Mouse (Mus musculus) forebrain, embryonic 13.5 days (tissue): ENCODE results near the gene Hpse. TPM values are rescaled to one million over a fixed set of nuclear protein-coding genes. Genes with fewer than 3 reads are reported as not detected.

ENCODE experiments used
- ATAC-seq: fragments of 200-750 bp; cut with Nextera tagmentation; 2 replicates; pipeline ENCODE4 v1.8.0; 2017
- H3K27ac ChIP-seq: fragments of 300-500 bp; sonication (generic); 2 replicates; pipeline ENCODE4 v1.5.1; 2015; ENCODE audit warnings: inconsistent platforms, mild to moderate bottlenecking, moderate library complexity
- H3K27me3 ChIP-seq: fragments of 300-500 bp; sonication (generic); 2 replicates; pipeline ENCODE4 v1.6.1; 2015; ENCODE audit warnings: mild to moderate bottlenecking, inconsistent platforms
- H3K36me3 ChIP-seq: fragments of 300-500 bp; sonication (generic); 2 replicates; pipeline ENCODE4 v1.6.1; 2015; ENCODE audit warnings: mild to moderate bottlenecking, inconsistent platforms; ENCODE audit not compliant: poor library complexity, severe bottlenecking
- H3K4me1 ChIP-seq: fragments of 300-500 bp; sonication (generic); 2 replicates; pipeline ENCODE4 v1.6.1; 2015; ENCODE audit warnings: inconsistent platforms
- H3K4me2 ChIP-seq: fragments of 300-500 bp; sonication (generic); 2 replicates; pipeline ENCODE4 v1.6.1; 2015; ENCODE audit warnings: inconsistent platforms, mild to moderate bottlenecking, moderate library complexity
- H3K4me3 ChIP-seq: fragments of 300-500 bp; sonication (generic); 2 replicates; pipeline ENCODE4 v1.5.1; 2015; ENCODE audit warnings: mild to moderate bottlenecking, inconsistent platforms
- H3K9ac ChIP-seq: fragments of 300-500 bp; sonication (generic); 2 replicates; pipeline ENCODE4 v1.6.1; 2015; ENCODE audit warnings: mild to moderate bottlenecking, inconsistent platforms
- H3K9me3 ChIP-seq: fragments of 300-500 bp; sonication (generic); replicated peaks from 2 replicates; pipeline ENCODE4 v1.6.1; 2016; ENCODE audit warnings: inconsistent platforms
- WGBS: fragments of 180-500 bp; shearing (Covaris S2); methylation state at CpG from one replicate; pipeline ENCODE4 v1.1.7; 2015; 5-methylcytosine and 5-hydroxymethylcytosine counted together
- polyA plus RNA-seq: library from polyadenylated mRNA; unstranded; fragments of >200 nt; fragmentation: Nextera tagmentation; extraction: Ambion mirVana; gene quantifications from 2 replicates; pipeline ENCODE4 v1.2.1, GENCODE M21; 2015

Hpse gene
- polyA plus RNA-seq, 1 experiment from 2014 or later: 0.25 TPM

DNA sequence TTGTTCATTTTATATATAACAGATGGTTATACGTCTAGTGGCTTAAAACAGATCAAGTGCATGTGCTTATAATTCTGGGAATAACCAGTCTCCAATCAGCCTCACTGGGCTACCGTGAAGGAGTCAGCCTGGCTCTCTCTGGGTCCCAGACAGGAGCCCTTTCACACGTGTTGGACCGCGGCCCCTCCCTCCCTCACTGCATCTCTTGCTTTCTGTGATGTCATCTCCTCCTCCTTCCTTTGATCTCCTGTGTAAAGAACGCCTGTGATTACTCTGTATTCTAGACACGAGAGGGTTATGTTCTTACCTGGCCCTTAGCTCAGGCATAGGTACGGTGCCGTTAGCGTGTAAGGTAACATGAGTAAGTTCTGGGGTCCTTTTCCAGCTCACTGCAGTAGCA is 68.0 kb downstream of the Hpse start:
- no peak for ATAC-seq
- H3K27me3 ChIP-seq: no peaks in the 10 kb centered on the region
- no peaks in the 10 kb centered on the region for H3K9me3 ChIP-seq
- no peak overlapping the region for H3K27ac ChIP-seq
- 83% methylated on average over 10 of the region's 10 CpGs for WGBS
- H3K36me3 ChIP-seq: peaks cover 27% of the 10 kb centered on the region
- H3K4me1 ChIP-seq: no peaks in the 10 kb centered on the region
- no peak overlapping the region for H3K9ac ChIP-seq
- H3K4me2 ChIP-seq: no peak overlapping the region
- H3K4me3 ChIP-seq: no peak overlapping the region

DNA sequence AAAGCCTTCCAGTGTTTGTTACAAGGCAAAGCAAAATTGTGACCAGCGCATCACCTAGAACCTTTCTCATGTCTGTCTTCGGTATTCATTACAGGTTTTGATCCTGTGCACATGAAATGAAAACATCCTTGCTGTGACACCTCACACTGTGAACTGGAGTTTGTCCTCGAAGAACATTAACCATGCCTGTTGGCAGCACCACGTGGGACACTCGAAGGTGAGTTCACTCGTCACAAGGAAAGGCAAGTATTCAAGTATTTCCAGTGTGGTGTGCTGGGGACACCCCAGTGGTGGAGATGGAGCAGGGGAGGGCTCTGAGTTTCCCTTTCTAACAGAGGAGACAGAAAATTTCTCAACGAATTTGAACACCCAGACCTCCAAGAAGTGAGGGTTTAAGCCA is 68.5 kb downstream of the Hpse start:
- no peak overlapping the region for H3K4me3 ChIP-seq
- H3K36me3 ChIP-seq: peaks cover 22% of the 10 kb centered on the region
- H3K9me3 ChIP-seq: no peaks in the 10 kb centered on the region
- no peak overlapping the region for H3K27ac ChIP-seq
- no peak for ATAC-seq
- H3K4me1 ChIP-seq: no peaks in the 10 kb centered on the region
- WGBS: 89% methylated on average over 7 of the region's 7 CpGs
- no peak overlapping the region for H3K4me2 ChIP-seq
- H3K27me3 ChIP-seq: no peaks in the 10 kb centered on the region
- H3K9ac ChIP-seq: no peak overlapping the region

DNA sequence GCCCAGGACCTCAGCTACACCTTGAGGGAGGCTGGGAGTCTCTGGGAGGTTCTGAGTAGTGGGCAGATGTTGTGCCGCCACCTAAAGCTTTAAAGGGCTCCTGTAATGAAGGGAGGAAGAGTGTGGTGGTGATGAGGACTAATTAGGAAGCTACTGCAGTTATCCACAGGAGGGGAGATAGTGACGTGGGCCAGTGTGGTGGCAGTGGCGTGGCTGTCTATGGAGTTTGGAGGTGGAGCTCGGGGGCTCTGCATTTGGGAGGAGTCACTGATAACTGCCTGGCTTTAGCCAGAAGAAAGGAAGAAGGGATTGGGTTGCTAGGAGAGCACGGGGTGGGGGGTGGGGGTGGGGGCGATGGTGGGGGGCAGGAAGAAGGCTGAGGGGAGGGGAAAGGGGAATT is 71.0 kb downstream of the Hpse start:
- H3K9me3 ChIP-seq: no peaks in the 10 kb centered on the region
- H3K27ac ChIP-seq: no peak overlapping the region
- H3K36me3 ChIP-seq: no peaks in the 10 kb centered on the region; the same call in 1 of the 2 replicates
- no peak for ATAC-seq
- WGBS: 44% methylated on average over 6 of the region's 6 CpGs
- no peaks in the 10 kb centered on the region for H3K4me1 ChIP-seq
- no peak overlapping the region for H3K4me3 ChIP-seq
- no peak overlapping the region for H3K4me2 ChIP-seq
- no peaks in the 10 kb centered on the region for H3K27me3 ChIP-seq
- H3K9ac ChIP-seq: no peak overlapping the region

DNA sequence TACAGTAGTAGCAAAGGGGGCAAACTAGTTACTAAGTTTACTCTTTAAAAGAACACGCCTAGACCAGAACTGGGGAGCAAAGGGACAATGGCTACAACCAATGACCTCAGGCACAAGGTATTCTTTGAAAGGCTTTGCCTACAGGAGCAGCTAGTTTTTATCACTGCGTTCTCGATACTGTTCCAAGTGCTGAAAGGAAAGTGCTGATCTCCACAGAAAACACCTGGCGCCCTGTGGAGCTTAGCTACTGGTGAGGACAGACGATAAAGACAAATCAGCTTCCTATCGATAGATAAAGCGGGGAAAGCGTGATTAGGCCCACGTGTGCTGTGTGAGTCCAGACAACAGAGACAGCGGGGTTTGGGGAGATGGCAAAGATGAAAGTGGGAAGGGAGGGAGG is 71.5 kb downstream of the Hpse start:
- WGBS: 66% methylated on average over 10 of the region's 10 CpGs
- Histone ChIP-seq H3K4me3 (no peak overlapping the region), H3K4me2 (no peak overlapping the region), H3K9me3 (no peaks in the 10 kb centered on the region), H3K9ac (no peak overlapping the region), H3K36me3 (no peaks in the 10 kb centered on the region; the same call in 1 of the 2 replicates), H3K27me3 (no peaks in the 10 kb centered on the region), H3K27ac (no peak overlapping the region), H3K4me1 (no peaks in the 10 kb centered on the region)
- no peak for ATAC-seq

DNA sequence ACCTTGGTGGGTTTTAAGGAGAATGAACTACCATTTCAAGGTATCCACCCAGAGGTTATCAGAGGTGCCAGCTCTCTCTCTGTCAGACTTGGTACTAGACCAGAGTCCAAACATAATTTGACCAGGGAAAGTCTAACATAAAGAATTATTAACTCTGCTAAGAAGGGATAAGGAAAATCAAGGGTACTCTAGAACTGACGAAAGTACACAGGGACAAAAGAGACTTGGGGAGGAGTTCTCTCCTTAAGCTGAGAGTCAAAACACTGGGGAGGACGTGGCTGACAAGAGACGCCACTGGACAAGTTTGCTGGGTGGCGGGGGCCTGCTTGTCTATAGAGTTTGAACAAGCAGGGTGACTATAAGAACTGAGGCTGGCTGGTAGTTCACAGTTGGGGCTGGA is 73.0 kb downstream of the Hpse start:
- Histone ChIP-seq H3K9me3 (no peaks in the 10 kb centered on the region), H3K4me3 (no peak overlapping the region), H3K4me2 (no peak overlapping the region), H3K9ac (no peak overlapping the region), H3K4me1 (no peaks in the 10 kb centered on the region), H3K27me3 (no peaks in the 10 kb centered on the region), H3K27ac (no peak overlapping the region), H3K36me3 (no peaks in the 10 kb centered on the region)
- 83% methylated on average over 4 of the region's 4 CpGs for WGBS
- ATAC-seq: no peak

DNA sequence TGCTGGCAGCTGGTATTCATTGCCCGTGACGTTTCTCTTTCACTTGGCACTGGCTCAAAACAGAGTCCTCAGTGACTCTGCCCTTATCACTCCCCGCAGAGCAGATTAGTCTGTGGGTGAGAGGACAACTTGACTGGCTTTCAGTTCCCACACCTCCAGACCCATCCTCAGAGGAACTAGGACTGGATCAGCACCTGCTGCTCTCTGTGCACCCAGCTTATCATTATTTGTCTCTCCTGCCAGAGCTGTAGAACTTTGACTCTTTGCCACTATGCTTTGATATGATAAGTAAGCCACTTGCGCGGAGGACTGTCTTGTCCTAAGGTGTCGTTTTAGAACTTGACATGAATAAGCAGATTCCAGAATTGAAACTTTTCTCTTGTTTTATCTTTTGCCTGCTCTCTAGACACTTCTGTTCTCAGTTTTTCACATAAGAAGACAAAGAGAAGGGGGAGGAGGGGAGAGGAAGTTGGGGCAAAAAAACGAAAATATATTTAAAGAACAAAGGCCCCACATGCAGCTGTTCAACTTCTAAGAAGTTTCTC is 75.5 kb downstream of the Hpse start:
- no peak overlapping the region for H3K9ac ChIP-seq
- no peaks in the 10 kb centered on the region for H3K36me3 ChIP-seq
- H3K4me1 ChIP-seq: no peaks in the 10 kb centered on the region
- no peaks in the 10 kb centered on the region for H3K9me3 ChIP-seq
- no peak overlapping the region for H3K4me2 ChIP-seq
- 72% methylated on average over 7 of the region's 7 CpGs for WGBS
- ATAC-seq: no peak
- no peak overlapping the region for H3K27ac ChIP-seq
- H3K27me3 ChIP-seq: no peaks in the 10 kb centered on the region
- H3K4me3 ChIP-seq: no peak overlapping the region

DNA sequence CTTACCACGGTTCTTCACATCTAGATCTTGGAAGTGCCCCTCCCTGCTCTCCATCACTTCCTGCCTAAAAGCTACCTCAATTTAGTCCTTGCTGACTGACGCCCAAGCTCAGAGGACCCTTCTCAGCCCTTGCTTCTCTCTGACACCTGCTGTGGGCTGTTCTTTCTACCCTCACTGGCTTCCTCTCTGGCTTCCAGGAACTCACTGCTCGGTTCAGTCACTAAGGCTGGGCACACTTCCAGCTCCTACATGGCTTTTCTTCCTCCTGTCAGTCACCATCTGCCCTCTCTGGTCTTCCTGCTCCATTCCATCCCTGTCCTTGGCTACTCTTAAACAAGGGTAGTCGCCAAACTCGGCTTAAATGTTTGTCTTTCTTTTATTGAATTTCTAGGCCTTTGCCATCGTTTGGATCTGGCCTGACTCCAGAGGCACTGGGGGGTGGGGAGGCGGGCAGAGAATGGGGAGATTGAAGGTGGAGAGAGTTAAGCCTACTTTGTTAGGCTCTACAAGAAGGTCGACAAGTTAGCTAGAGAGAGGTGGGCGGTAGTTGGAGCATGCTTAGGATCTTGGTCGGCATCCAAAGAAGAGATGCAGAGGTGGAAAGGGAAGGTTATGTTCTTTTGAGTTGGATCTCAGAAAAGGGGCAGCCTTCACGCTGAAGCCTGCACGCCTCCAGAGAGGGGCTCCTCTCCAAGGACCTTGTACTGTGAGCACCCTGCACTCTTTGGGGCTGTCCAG is 76.1 kb downstream of the Hpse start:
- Histone ChIP-seq H3K27ac (no peak overlapping the region), H3K4me2 (no peak overlapping the region), H3K27me3 (no peaks in the 10 kb centered on the region), H3K36me3 (no peaks in the 10 kb centered on the region), H3K9ac (no peak overlapping the region), H3K9me3 (no peaks in the 10 kb centered on the region), H3K4me3 (no peak overlapping the region), H3K4me1 (no peaks in the 10 kb centered on the region)
- no peak for ATAC-seq
- 72% methylated on average over 12 of the region's 12 CpGs for WGBS

DNA sequence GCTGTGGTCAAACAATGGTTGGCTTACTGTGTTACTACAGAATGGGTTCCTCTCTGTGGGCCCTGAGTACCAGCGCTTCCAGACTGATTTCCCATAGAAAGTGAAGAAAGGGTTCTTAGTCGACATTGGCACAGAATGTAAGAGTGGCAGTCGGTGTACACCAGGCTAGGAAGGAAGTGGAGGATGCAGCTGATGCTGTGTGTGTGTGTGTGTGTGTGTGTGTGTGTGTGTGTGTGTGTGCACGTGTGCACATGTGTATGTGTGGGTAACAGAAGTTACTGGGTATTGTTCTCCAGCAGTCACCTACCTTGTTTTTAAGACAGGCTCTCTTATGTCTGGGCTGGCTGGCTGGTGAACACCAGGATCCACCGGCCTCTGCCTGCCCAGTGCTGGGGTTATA is 77.2 kb downstream of the Hpse start:
- Histone ChIP-seq H3K4me1 (no peaks in the 10 kb centered on the region), H3K9ac (no peak overlapping the region), H3K9me3 (no peaks in the 10 kb centered on the region), H3K4me3 (no peak overlapping the region), H3K27ac (no peak overlapping the region), H3K27me3 (no peaks in the 10 kb centered on the region), H3K36me3 (no peaks in the 10 kb centered on the region), H3K4me2 (no peak overlapping the region)
- no peak for ATAC-seq
- 90% methylated on average over 5 of the region's 5 CpGs for WGBS

DNA sequence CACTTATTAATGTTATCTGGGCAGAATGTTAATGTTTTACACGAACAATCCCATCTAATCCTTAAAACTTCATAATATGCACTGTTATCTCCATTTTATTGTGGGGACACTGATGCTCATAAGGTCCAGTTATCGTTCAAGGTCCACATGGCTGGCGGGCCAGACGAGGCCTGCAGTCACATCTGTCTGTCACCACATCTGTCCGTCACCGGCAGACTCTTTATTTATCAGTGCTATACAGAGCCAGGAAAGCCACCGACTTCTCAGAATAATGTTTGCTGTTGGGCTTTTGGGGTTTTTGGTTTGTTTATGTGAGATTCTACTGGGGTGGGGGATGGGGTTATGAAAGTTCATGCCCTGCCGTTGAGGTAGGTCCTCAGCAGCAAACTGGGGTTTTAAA is 81.0 kb downstream of the Hpse start:
- no peaks in the 10 kb centered on the region for H3K36me3 ChIP-seq
- no peak for ATAC-seq
- H3K4me1 ChIP-seq: no peaks in the 10 kb centered on the region
- WGBS: 88% methylated on average over 8 of the region's 8 CpGs
- no peak overlapping the region for H3K27ac ChIP-seq
- H3K9ac ChIP-seq: no peak overlapping the region
- no peaks in the 10 kb centered on the region for H3K27me3 ChIP-seq
- H3K4me3 ChIP-seq: no peak overlapping the region
- H3K4me2 ChIP-seq: no peak overlapping the region
- no peaks in the 10 kb centered on the region for H3K9me3 ChIP-seq

DNA sequence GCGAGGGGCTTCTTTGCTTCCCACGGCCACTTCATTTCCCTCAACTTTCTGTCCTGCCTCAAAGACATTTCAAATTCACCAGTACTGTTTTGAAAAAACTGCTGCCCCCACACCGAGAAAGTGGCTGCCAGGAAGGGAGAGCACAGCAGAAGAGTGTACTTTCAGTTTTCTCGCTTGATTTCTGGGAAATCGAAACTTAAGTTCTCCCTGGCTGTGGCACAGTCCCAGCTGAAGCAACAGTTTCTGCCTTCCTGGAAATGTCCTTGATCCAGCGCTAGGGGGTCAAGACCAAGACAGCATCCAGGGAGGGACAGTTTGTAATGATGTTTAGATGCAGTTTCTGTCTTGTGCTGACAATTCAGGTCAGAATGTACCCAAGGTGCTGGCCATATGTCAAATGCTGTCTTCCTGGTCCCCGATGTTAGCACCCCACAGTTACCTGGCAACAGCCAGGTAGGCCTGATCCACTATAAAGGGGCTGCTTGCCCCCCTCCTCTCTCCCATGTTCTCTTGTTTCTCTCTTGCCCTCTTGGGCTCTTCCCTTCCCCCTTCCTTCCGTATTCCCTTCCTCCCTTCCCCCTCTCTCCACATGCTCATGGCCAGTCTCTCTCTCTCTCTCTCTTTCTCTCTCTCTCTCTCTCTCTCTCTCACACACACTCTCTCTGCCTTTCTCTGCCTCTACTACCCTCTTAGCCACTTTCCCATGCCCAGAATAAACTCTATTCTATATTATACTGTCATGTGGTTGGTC is 82.5 kb downstream of the Hpse start:
- Histone ChIP-seq H3K9ac (no peak overlapping the region), H3K27ac (no peak overlapping the region), H3K9me3 (no peaks in the 10 kb centered on the region), H3K4me1 (no peaks in the 10 kb centered on the region), H3K4me2 (no peak overlapping the region), H3K4me3 (no peak overlapping the region), H3K27me3 (no peaks in the 10 kb centered on the region), H3K36me3 (no peaks in the 10 kb centered on the region)
- ATAC-seq: no peak
- 80% methylated on average over 8 of the region's 8 CpGs for WGBS

DNA sequence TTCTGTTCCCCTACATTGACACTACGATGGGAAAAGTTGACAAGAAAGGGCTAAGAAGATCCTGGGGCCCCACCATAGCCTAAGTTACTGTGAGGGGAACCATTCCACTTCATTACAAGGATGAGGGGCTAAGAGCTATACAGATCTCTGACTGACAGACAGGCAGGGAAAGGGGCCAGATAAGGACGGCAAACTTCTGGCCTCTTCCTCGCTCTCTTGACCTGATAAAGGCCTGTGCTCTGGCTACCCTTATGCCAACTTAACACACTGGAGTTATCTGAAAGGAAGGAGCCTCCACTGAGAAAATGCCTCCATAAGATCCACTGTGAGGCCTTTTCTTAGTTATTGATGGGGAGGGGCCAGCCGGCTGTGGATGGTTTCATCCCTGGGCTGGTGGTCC is 83.6 kb downstream of the Hpse start:
- Histone ChIP-seq H3K9me3 (no peaks in the 10 kb centered on the region), H3K4me1 (no peaks in the 10 kb centered on the region), H3K36me3 (no peaks in the 10 kb centered on the region), H3K9ac (no peak overlapping the region), H3K27ac (no peak overlapping the region), H3K4me3 (no peak overlapping the region), H3K4me2 (no peak overlapping the region), H3K27me3 (no peaks in the 10 kb centered on the region)
- ATAC-seq: no peak
- 91% methylated on average over 4 of the region's 4 CpGs for WGBS

DNA sequence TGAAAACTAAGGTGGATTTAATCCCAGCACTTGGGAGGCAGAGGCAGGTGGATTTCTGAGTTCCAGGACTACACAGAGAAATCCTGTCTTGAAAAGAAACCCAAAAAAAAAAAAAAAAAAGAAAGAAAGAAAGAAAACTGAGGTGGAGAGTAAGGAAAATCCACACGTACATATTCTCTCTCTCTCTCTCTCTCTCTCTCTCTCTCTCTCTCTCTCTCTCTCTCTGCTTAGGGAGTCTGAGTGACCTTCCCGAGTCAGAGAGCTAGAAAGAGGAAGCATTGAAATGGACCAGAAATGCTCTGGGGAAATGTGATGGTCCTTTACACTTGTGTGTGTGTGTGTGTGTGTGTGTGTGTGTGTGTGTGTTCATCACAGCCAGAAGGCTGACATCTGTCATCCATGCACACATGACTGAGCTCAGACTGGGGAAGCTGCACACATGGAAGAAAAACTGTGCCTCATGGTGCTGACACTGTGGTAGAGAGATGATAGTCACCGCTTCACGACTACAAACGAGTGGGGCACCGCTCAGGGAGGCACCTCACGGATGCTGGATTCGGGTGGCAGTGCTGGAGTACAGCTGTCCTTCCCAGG is 84.5 kb downstream of the Hpse start:
- WGBS: 84% methylated on average over 8 of the region's 8 CpGs
- H3K4me1 ChIP-seq: no peaks in the 10 kb centered on the region
- no peak overlapping the region for H3K27ac ChIP-seq
- no peak overlapping the region for H3K4me2 ChIP-seq
- no peaks in the 10 kb centered on the region for H3K9me3 ChIP-seq
- H3K27me3 ChIP-seq: no peaks in the 10 kb centered on the region
- no peak for ATAC-seq
- H3K36me3 ChIP-seq: no peaks in the 10 kb centered on the region
- H3K4me3 ChIP-seq: no peak overlapping the region
- no peak overlapping the region for H3K9ac ChIP-seq
